Mouse (Mus musculus) C2C12 (cell line): ENCODE measurements around the gene Efl1.

Experiments
- CEBPB ChIP-seq: IDR thresholded peaks from one replicate; pipeline ENCODE4 v1.6.1; 2011; ENCODE audit warnings: low read depth, mild to moderate bottlenecking, control low read depth, moderate library complexity
- CTCF ChIP-seq: IDR thresholded peaks from one replicate; pipeline ENCODE4 v1.5.1; 2011; ENCODE audit not compliant: control insufficient read depth, insufficient read depth, insufficient read length
- FOSL1 ChIP-seq: IDR thresholded peaks from one replicate; pipeline ENCODE4 v1.8.0; 2011; ENCODE audit warnings: mild to moderate bottlenecking, low read length; ENCODE audit not compliant: poor library complexity, insufficient read depth, severe bottlenecking
- MAX ChIP-seq: IDR thresholded peaks from one replicate; pipeline ENCODE4 v1.6.1; 2011; ENCODE audit warnings: mild to moderate bottlenecking, control low read depth
- MYOD1 ChIP-seq: IDR thresholded peaks from one replicate; pipeline ENCODE4 v1.6.1; 2011; ENCODE audit warnings: low read depth; ENCODE audit not compliant: control insufficient read depth, insufficient read length
- USF1 ChIP-seq: IDR thresholded peaks from one replicate; pipeline ENCODE4 v1.6.1; 2011; ENCODE audit warnings: low read depth, mild to moderate bottlenecking, control low read depth, moderate library complexity

GRCm38 (mm10) chr7:82808257-82808656, 159.8 kb downstream of the Efl1 start:
- no peak for TF ChIP-seq CTCF
- TF ChIP-seq CEBPB: no peak
- TF ChIP-seq USF1: no peak
- TF ChIP-seq MAX: no peak
- TF ChIP-seq MYOD1: no peak
- TF ChIP-seq FOSL1: no peak
